Mouse (Mus musculus) CD4-positive, CD25-positive, alpha-beta regulatory T cell, adult 4 months (primary cell): ENCODE measurements around the gene Nhsl1. TPM values are rescaled to one million over a fixed set of nuclear protein-coding genes. Genes with fewer than 3 reads are reported as not detected.

Experiments
- ATAC-seq: one replicate; pipeline ENCODE4 v1.8.0; 2017
- polyA plus RNA-seq, 2 experiments: library from polyadenylated mRNA; unstranded; fragments of 100-300 nt; shearing (Covaris generic); gene quantifications; one replicate each; pipeline ENCODE4 v1.2.1; 2017

Gene Nhsl1
- polyA plus RNA-seq, 2 experiments from 2014 or later = 1.5 to 2.2 TPM

GRCm38 (mm10) chr10:18404679-18405078 is 85.9 kb downstream of the Nhsl1 start:
- ATAC-seq = no peak

DNA sequence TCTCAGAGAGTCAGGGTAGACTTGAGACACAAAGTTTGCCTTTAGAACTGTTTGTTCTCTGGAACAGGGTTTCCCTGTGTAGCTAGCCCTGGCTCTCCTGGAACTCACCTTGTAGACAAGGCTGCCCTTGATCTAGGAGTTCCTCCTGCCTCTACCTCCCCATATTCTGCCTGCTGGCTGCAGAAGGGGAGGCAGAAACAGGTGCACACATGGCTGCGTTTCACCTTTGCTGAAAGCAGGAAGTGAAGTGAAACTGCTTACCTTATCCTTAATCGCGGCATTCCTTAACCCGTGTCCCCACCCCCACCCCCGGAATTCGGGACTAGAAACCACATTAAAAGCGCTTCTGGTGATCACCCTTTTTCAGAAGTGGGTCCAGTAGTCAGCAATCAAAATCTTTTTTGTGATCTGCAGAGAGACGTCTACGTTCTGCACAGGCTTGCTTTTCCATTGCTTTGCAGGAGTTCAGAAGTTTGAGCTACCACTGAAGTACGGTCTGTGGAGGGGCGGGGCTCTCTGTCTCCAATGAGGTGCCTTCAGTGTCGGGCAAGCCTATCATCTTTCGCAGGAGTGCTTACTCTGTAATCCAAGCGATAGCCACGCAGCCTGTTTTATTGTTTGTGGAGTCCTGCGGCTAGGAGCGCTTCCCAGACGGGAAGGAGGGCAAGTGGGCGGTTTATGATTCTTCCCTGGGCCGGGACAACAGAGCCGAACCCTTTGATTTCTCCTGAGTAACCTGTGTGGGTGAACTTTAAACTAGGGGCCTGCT is 88.5 kb downstream of the Nhsl1 start:
- ATAC-seq = peak; percentile 75

DNA sequence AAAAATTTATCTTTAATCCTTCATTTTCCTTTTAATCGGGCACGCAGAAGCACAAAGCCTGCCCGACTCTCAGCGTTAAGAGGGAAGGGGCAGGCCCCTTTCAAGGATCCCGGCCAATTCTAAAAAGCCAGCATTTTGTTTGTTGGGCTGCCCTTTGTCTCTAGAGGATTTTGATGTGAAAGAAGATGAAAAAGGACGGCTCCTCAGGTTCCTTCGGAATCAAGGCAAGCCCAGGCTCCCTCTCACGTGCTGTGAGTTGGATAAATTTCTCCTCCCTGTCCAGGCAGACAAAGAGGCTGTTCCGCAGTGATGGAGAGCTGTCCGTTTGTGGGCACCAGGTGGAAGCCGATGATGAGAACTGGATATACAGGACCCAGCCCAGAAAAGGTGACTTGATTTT is 89.3 kb downstream of the Nhsl1 start:
- ATAC-seq = no peak

DNA sequence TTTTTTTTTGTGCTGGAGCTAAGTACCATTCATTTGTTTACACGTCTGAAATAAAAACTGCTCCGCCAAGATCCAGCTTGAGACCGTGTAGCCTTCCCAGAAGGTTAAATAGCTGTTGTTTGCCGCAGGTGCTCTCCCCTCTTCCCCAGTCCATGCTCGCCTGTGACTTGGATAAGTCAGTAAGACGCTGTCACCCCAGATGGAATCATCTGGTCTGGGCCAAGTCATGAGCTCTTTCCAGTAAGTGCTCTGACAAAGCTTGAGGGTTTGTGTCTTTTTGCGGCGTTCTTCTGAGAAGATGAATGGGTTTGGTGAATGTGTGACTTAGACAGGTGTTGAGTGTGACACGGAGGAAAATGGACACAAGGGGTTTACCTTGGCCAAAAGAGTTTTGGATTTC is 89.8 kb downstream of the Nhsl1 start:
- ATAC-seq = no peak

GRCm38 (mm10) chr10:18409068-18409467 is 90.3 kb downstream of the Nhsl1 start:
- no peak for ATAC-seq

- ATAC-seq = no peak
These were observed 92.5 kb downstream of the Nhsl1 start for GRCm38 (mm10) chr10:18411266-18411665.

- no peak for ATAC-seq
These were observed 97.2 kb downstream of the Nhsl1 start for GRCm38 (mm10) chr10:18415946-18416345.

GRCm38 (mm10) chr10:18418160-18418559 is 99.4 kb downstream of the Nhsl1 start:
- no peak for ATAC-seq

DNA sequence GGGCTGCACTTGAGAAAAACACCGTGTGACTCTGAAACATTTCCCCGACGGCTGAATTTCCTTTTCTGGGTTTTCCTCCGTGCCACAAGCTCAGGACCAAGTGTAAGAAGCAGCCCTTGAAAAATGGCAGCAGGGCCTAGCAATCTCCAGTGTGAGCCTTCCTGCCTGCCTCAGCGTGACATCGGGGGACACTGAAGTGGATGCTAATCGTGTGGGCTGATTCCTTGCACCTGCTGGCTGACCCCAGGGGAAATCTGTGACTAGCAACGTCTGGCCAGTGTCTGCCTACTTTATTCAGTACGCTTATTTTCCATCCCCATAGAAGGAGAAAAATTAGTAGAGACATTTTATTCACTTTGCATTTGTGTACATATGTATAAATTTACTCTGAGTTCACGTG is 100.7 kb downstream of the Nhsl1 start:
- no peak for ATAC-seq

GRCm38 (mm10) chr10:18420259-18421000 is 101.6 kb downstream of the Nhsl1 start:
- ATAC-seq = no peak

DNA sequence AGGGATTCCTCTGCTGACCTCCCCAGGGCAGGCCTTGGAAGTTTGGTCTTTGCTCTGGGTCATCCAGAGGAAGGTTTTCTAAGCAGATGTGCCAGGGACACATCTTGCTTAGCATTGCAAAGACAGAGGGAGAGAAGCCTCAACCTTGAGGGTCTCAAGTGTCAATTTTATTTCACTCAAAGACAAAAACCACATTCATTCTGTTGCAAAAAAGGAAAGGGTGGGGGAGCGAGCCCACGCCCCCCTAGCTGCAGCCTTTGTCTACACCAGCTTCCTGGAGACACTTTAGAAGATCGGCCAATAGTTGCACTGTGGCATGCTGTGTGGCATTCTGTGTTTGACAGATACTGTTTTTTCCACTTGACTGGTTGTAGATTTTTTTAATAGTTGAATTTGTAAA is 104.2 kb downstream of the Nhsl1 start:
- ATAC-seq = no peak

DNA sequence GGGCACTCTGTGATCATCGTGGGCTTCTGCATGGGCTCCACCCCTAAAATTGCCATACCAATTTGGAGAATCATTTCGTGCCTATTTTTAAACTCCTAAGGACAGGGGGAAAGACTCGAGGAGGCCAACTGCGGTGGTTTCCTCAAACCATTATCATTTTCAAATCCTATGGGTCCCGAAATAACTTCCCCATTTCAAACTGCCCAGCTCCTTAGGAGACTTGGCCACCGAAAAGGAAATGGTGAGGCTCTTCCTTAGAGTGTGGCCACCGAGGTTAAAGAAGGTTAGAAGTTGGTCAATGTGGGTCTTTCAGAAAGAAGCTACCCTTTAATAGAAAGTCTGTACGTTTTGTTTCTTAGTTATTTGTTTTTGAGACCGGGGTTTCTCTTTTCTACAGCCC is 104.8 kb downstream of the Nhsl1 start:
- no peak for ATAC-seq

DNA sequence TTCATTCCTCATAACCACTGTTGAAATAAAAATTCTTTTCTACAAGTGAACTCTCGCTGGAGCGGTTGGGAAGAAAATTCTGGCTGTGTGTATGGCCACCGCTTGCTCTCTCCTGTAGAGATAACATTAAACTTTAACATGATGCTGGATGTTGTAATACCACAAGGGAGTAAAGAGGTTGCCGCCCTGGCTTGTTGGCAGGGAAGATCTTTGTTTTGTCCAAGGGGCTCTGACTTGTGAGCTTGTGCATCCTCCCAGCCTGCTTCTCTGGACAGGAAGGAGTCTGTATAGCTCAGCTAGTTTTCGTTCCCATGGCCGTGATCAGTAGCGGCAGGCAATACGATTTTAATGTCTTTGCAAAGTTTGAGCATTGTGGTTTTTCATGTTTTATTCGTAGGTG is 109.1 kb downstream of the Nhsl1 start:
- no peak for ATAC-seq

DNA sequence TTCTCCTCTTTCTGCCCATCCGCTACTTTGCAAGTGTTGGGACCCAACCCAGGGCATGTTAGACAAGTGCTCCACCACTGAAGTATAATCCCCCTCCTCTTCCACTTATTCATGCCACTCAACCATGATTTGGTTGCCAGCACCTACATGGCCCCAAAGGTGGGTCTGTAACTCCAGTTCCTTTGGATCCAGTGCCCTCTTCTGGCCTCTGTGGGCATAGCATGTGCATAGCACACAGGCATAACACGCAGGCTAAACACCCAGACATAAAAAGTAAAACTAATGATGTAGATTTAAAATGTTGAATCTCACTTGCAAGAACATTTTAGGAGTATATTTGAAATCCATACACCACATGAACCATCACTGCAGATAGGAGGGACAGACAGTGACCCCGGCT is 110.7 kb downstream of the Nhsl1 start:
- ATAC-seq = no peak

GRCm38 (mm10) chr10:18430141-18430540 is 111.4 kb downstream of the Nhsl1 start:
- ATAC-seq = no peak

- ATAC-seq = peak; percentile 34
These were observed 112.2 kb downstream of the Nhsl1 start for GRCm38 (mm10) chr10:18430973-18431372.

DNA sequence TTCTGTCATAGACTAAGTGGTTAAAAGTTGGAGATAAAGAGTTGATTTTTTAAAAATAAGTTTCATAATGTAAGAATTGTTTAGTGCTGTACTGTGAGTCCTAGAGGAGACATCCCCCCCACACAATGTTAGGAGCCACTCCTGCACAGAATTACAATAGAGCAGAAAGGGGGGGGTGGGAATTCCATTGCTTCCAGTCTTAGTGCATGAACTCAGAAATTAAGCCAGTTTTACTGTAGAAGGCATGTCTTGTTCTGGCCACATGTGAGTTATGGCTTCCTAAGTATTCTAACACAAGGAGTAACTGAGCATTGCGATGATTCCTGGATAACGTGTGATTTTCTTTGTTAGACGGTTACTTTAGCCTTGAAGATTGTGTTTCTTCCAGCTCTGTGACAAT is 112.8 kb downstream of the Nhsl1 start:
- ATAC-seq = no peak

DNA sequence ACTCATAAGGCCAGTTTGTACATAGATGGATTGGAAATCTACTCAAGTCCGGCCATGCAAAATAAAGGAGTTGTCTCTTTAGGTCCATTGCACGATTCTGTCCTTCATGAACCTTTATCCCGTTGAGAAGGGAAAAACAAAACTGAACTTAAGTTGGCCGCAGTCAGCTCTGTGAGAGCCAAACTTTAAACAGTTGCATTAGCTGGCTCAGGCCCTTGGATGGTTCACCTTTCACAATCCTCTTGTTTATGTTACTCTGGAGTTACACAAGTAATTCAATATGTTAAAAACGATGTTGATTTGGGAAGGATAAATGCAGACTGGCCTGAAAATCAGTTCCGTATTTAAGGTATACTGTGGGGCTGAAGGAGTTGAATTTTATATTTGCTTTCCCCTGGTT is 116.7 kb downstream of the Nhsl1 start:
- no peak for ATAC-seq

GRCm38 (mm10) chr10:18435938-18436337 is 117.2 kb downstream of the Nhsl1 start:
- no peak for ATAC-seq

DNA sequence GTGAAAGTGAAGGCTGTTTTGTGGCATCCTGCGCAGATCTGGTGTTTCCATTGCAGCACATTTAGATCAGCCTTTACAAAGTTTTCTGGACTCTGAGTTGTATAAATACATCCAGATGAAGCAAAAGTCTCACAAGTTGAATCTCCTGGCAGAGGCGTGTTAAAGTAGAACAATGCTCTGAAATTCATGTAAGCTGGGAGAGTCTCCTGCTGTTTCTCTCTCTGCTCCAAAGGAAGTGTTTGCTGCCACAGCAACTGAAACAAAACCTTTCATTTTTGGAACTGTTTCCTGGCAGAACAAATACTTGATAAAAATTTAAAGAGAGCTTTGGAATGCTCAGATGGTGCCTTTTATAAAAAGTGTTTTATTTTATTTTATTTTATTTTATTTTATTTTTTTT is 118.8 kb downstream of the Nhsl1 start:
- no peak for ATAC-seq

DNA sequence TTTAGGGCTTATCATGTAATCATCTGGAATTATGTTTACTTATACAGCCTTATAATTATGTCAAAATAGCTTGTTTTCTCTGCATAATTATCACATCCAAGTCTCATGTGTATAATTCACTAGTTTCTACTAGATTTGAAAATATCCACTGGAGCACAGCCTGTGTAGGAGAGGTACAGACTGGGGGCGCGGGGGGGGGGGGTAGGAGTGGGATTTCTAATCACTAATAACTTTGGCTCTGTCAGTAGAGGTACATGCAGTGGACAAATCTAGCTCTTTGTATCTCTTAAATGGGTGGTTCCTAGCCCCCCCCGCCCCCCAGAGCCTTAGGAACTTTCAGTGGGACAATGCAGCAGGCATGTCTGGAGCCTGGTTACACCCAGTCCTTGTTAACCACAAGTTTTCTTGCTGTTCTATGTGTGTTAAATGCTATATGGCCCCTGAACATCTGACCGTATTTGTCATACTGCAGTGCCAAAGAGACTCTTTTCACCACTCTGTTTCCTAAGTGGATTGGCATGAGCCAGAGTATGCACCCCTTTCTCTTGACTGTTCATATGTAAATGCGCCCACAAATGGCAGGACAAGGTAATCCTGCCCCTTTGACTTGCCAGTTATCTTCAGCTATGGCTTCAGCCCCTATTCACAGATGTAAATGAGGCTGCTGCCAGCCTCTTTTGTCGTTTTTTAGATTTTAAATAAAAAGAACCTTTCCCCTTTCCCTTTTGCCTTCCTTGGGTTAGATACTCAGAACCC is 127.0 kb downstream of the Nhsl1 start:
- ATAC-seq = no peak

DNA sequence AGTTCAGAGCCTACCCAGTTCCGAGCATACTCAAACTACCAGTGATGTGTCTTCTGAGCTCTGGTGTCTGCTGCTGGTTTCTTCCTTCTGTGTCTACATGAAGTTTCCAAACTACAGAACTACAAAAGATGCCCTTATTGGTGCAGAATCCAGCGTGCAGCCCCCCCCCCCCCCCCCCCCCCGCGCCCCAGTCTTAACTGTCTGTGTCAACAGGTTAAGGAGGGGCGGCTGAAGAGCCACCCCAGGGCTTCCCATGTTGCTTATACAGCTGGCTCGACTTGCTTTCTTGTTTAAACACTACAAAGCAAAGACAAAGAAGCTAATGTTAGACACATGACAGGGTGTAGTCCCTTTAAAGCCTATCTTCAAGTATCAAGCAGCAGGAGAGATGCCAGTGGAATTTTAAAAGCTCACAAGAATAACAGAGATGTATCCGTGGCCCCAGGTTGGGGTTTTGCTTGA is 127.6 kb downstream of the Nhsl1 start:
- ATAC-seq = no peak

- ATAC-seq = no peak
These were observed 128.5 kb downstream of the Nhsl1 start for GRCm38 (mm10) chr10:18447299-18447698.
